Mouse (Mus musculus) G1E (cell line): ENCODE measurements around the gene Ralgapa1. TPM values are rescaled to one million over a fixed set of nuclear protein-coding genes. Genes with fewer than 3 reads are reported as not detected.

Experiments
- ATAC-seq: 2 replicates; pipeline ENCODE4 v1.8.0; 2016; ENCODE audit warnings: mild to moderate bottlenecking; ENCODE audit not compliant: insufficient number of reproducible peaks, poor library complexity, low FRiP score, severe bottlenecking; ENCODE audit errors: extremely low read depth
- DNase-seq: peaks from one replicate; pipeline ENCODE4 v3.0.0; 2012; ENCODE audit warnings: low spot score
- H3K27me3 ChIP-seq: 2 replicates; pipeline ENCODE4 v1.6.1; 2012; ENCODE audit warnings: mild to moderate bottlenecking, low read length, inconsistent platforms; ENCODE audit not compliant: insufficient read depth
- H3K36me3 ChIP-seq: replicated peaks from 2 replicates; pipeline ENCODE3; 2012; ENCODE audit warnings: mild to moderate bottlenecking, inconsistent platforms
- H3K4me1 ChIP-seq: 2 replicates; pipeline ENCODE4 v1.6.1; 2012; ENCODE audit warnings: low read depth, low read length, inconsistent platforms, mixed read lengths; ENCODE audit not compliant: insufficient read depth
- H3K4me3 ChIP-seq: 2 replicates; pipeline ENCODE4 v1.5.1; 2012; ENCODE audit warnings: low read depth, mild to moderate bottlenecking, inconsistent platforms, low read length, moderate library complexity, mixed read lengths
- H3K9me3 ChIP-seq: replicated peaks from 2 replicates; pipeline ENCODE4 v1.6.1; 2012; ENCODE audit warnings: inconsistent platforms
- CTCF ChIP-seq: IDR thresholded peaks from 2 replicates; pipeline ENCODE4 v1.5.1; 2012; ENCODE audit warnings: low read depth, low read length, inconsistent platforms, mixed read lengths
- GATA1 ChIP-seq: IDR thresholded peaks from 2 replicates; pipeline ENCODE4 v1.6.1; 2012; ENCODE audit warnings: borderline replicate concordance, low read length, inconsistent platforms, mixed read lengths
- GATA2 ChIP-seq: IDR thresholded peaks from 2 replicates; pipeline ENCODE4 v1.6.1; 2012; ENCODE audit warnings: low read depth, low read length, inconsistent platforms, borderline replicate concordance
- POLR2AphosphoS5 ChIP-seq: IDR thresholded peaks from 2 replicates; pipeline ENCODE4 v1.6.1; 2012; ENCODE audit warnings: low read depth, low read length, inconsistent platforms; ENCODE audit not compliant: insufficient replicate concordance
- TAL1 ChIP-seq: conservative IDR thresholded peaks from 2 replicates; pipeline ENCODE4 v1.6.1; 2012; ENCODE audit warnings: low read depth, low read length, inconsistent platforms, mixed read lengths
- polyA plus RNA-seq: library from polyadenylated mRNA; stranded (reverse); fragments of >175 nt; gene quantifications from 2 replicates; pipeline ENCODE4 v1.2.3, GENCODE M21; 2012
- total RNA-seq, 2 experiments: library from RNA; stranded (forward) in 1 of 2; stranded (reverse) in 1 of 2; fragments of 200-1000 nt in 1 of 2; fragments of >200 nt in 1 of 2; fragmentation: Nextera tagmentation in 1 of 2; gene quantifications; 2 replicates each; pipeline ENCODE4 v1.2.3; 2014 to 2017

Gene Ralgapa1
- total and polyA plus RNA-seq, 3 experiments = 13.3 to 169 (median 57.9) TPM

- DNase-seq (no peak), ATAC-seq (no peak)
- peaks cover 32% of the 10 kb centered on the region for H3K4me1 ChIP-seq
- H3K27me3 ChIP-seq = no peaks in the 10 kb centered on the region; the same call in 1 of the 2 replicates
- TF ChIP-seq GATA1 = no peak
- peaks cover 12% of the 10 kb centered on the region for H3K36me3 ChIP-seq
- H3K9me3 ChIP-seq = no peaks in the 10 kb centered on the region
- H3K4me3 ChIP-seq = no peak overlapping the region
These were observed 13.9 kb upstream of the Ralgapa1 start for GRCm38 (mm10) chr12:55834891-55835290.

- DNase-seq = no peak
- H3K4me3 ChIP-seq = no peak overlapping the region
- H3K4me1 ChIP-seq = peaks cover 32% of the 10 kb centered on the region
These were observed 13.1 kb upstream of the Ralgapa1 start for GRCm38 (mm10) chr12:55833906-55834625.

GRCm38 (mm10) chr12:55832961-55833360, 12.0 kb upstream of the Ralgapa1 start:
- no peak for DNase-seq
- H3K36me3 ChIP-seq = peaks cover 3% of the 10 kb centered on the region
- no peak for ATAC-seq
- no peak for TF ChIP-seq TAL1
- no peak for TF ChIP-seq GATA2
- TF ChIP-seq POLR2AphosphoS5 = no peak
- no peak for TF ChIP-seq GATA1
- no peak for TF ChIP-seq CTCF
- H3K9me3 ChIP-seq = no peaks in the 10 kb centered on the region
- H3K4me3 ChIP-seq = no peak overlapping the region
- H3K27me3 ChIP-seq = no peaks in the 10 kb centered on the region; the same call in 1 of the 2 replicates
- H3K4me1 ChIP-seq = peaks cover 29% of the 10 kb centered on the region

More at GRCm38 (mm10) chr12:55833906-55834625, 13.1 kb upstream of the Ralgapa1 start:
- Histone ChIP-seq H3K9me3 (no peaks in the 10 kb centered on the region), H3K27me3 (no peaks in the 10 kb centered on the region; the same call in 1 of the 2 replicates), H3K36me3 (peaks cover 9% of the 10 kb centered on the region)
- ATAC-seq = no peak
- TF ChIP-seq CTCF (no peak), TAL1 (no peak)

GRCm38 (mm10) chr12:55831101-55831500, 10.1 kb upstream of the Ralgapa1 start:
- Histone ChIP-seq H3K4me3 (no peak overlapping the region), H3K4me1 (peaks cover 20% of the 10 kb centered on the region), H3K27me3 (no peaks in the 10 kb centered on the region; the same call in 1 of the 2 replicates), H3K9me3 (no peaks in the 10 kb centered on the region), H3K36me3 (no peaks in the 10 kb centered on the region)
- ATAC-seq (0 out of 2 replicates have a peak, but pooled peaks have one; percentile 25), DNase-seq (no peak)
- no peak for TF ChIP-seq GATA2
- peak; percentile 69 for TF ChIP-seq CTCF

GRCm38 (mm10) chr12:55825537-55825936, 4.6 kb upstream of the Ralgapa1 start:
- H3K27me3 ChIP-seq = peaks cover 6% of the 10 kb centered on the region; the same call in 1 of the 2 replicates
- TF ChIP-seq CTCF (no peak; the same call in 1 of the 2 replicates), TAL1 (no peak), GATA1 (no peak), GATA2 (no peak), POLR2AphosphoS5 (no peak)
- H3K4me3 ChIP-seq = no peak overlapping the region
- H3K4me1 ChIP-seq = peaks cover 20% of the 10 kb centered on the region
- DNase-seq (no peak), ATAC-seq (no peak)
- H3K36me3 ChIP-seq = no peaks in the 10 kb centered on the region
- H3K9me3 ChIP-seq = peaks cover 6% of the 10 kb centered on the region

- no peak for DNase-seq
These were observed 3.1 kb upstream of the Ralgapa1 start for GRCm38 (mm10) chr12:55824027-55824426.

GRCm38 (mm10) chr12:55820119-55820660, 777 bp downstream of the Ralgapa1 start:
- ATAC-seq (peak; percentile 19; the same call in 1 of the 2 replicates), DNase-seq (peak; percentile 64)
- H3K9me3 ChIP-seq = no peaks in the 10 kb centered on the region
- peaks cover 9% of the 10 kb centered on the region for H3K36me3 ChIP-seq
- peak overlapping the region; percentile 87 for H3K4me3 ChIP-seq
- H3K27me3 ChIP-seq = 0 out of 2 replicates have a peak, but pooled peaks cover 2% of the 10 kb centered on the region
- no peak for TF ChIP-seq CTCF
- no peak for TF ChIP-seq TAL1
- TF ChIP-seq POLR2AphosphoS5 = no peak
- TF ChIP-seq GATA2 = no peak
- TF ChIP-seq GATA1 = no peak
- H3K4me1 ChIP-seq = peaks cover 46% of the 10 kb centered on the region

More at GRCm38 (mm10) chr12:55824027-55824426, 3.1 kb upstream of the Ralgapa1 start:
- H3K36me3 ChIP-seq = no peaks in the 10 kb centered on the region
- peaks cover 35% of the 10 kb centered on the region for H3K4me1 ChIP-seq
- peaks cover 6% of the 10 kb centered on the region for H3K9me3 ChIP-seq
- no peak for ATAC-seq
- no peak overlapping the region for H3K4me3 ChIP-seq
- 0 out of 2 replicates have a peak, but pooled peaks cover 6% of the 10 kb centered on the region for H3K27me3 ChIP-seq
- no peak for TF ChIP-seq GATA1
